Mouse (Mus musculus): ENCODE measurements at regions not wholly inside any gene's neighbourhood (a gene's known extent, or its start where the extent isn't known, plus 50 kb on each side); places are given as distances from the start of the nearest gene placed in this dataset.

DNA sequence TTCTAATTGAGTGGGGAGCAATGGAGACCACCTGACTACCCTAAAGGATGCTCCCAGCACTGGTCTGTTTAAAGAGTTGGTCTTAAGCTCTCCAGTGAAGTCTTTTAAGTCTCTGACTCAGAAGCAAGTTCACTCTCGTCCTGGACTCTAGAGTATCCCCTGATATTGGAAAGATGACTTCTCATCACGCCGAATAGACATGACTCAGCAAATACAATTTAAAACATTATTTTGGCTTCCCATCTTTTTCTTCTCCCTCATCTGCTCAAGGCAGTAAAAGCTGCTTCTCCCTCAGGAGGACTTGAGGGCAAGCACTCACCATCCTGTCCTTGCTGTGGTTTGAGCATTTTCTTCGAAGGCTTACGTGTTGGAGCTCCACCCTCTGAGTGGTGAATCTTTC lies 92.7 kb upstream of the Max start:
- Histone ChIP-seq H3K9me3 (replicated peaks) (no peaks in the 10 kb centered on the region), H3K27me3 (0 out of 2 replicates have a peak, but pooled peaks cover 6% of the 10 kb centered on the region), H3K4me3 (replicated peaks) (no peak overlapping the region), H3K36me3 (no peaks in the 10 kb centered on the region), H3K4me1 (no peaks in the 10 kb centered on the region), H3K9ac (no peak overlapping the region), H3K27ac (replicated peaks) (no peak overlapping the region), H3K4me2 (replicated peaks) (no peak overlapping the region)
- WGBS: 83% methylated on average over 5 of the region's 5 CpGs
- ATAC-seq (ENCODE audit: insufficient number of reproducible peaks, low FRiP score, low TSS enrichment, low read depth): no peak

GRCm38 (mm10) chr12:77054211-77054610 lies 92.2 kb upstream of the Max start:
- Histone ChIP-seq H3K4me3 (replicated peaks) (no peak overlapping the region), H3K27me3 (peaks cover 10% of the 10 kb centered on the region), H3K9ac (no peak overlapping the region), H3K4me1 (no peaks in the 10 kb centered on the region), H3K36me3 (no peaks in the 10 kb centered on the region), H3K9me3 (replicated peaks) (no peaks in the 10 kb centered on the region), H3K4me2 (replicated peaks) (no peak overlapping the region), H3K27ac (replicated peaks) (no peak overlapping the region)
- WGBS: 89% methylated on average over 7 of the region's 7 CpGs
- ATAC-seq (ENCODE audit: insufficient number of reproducible peaks, low FRiP score, low TSS enrichment, low read depth): no peak

DNA sequence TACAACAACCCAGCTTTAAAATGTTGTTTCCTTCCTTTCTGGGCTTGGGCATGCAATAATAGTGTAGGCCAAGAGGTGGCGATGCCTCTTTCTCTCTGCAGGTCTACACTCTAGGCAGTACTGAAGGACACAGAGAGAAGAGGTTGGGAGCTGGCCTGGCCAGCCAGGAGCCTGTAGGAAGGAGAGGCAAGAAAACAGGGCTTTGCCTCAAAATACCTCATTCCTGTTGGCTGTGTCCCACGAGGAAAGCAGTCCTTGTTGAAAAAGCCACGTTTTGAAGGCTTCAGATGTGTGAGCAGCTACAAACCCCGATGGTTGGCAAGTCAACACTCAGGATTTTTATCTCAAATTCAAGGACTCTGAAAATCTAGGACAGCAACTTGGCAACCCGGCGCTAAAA lies 90.9 kb upstream of the Max start:
- 0 out of 2 replicates have a peak, but pooled peaks have one; percentile 37 for ATAC-seq (ENCODE audit: insufficient number of reproducible peaks, low FRiP score, low TSS enrichment, low read depth)
- no peaks in the 10 kb centered on the region for H3K36me3 ChIP-seq
- H3K9ac ChIP-seq: no peak overlapping the region
- no peak overlapping the region for H3K27ac ChIP-seq (replicated peaks)
- no peak overlapping the region for H3K4me3 ChIP-seq (replicated peaks)
- peaks cover 24% of the 10 kb centered on the region for H3K27me3 ChIP-seq
- WGBS: 63% methylated on average over 6 of the region's 6 CpGs
- no peaks in the 10 kb centered on the region for H3K9me3 ChIP-seq (replicated peaks)
- H3K4me1 ChIP-seq: no peaks in the 10 kb centered on the region
- no peak overlapping the region for H3K4me2 ChIP-seq (replicated peaks)

GRCm38 (mm10) chr12:77048380-77048779 lies 86.4 kb upstream of the Max start:
- ATAC-seq (ENCODE audit: insufficient number of reproducible peaks, low FRiP score, low TSS enrichment, low read depth): no peak
- Histone ChIP-seq H3K27ac (replicated peaks) (no peak overlapping the region), H3K9ac (no peak overlapping the region), H3K4me3 (replicated peaks) (no peak overlapping the region), H3K36me3 (no peaks in the 10 kb centered on the region), H3K9me3 (replicated peaks) (no peaks in the 10 kb centered on the region), H3K4me1 (no peaks in the 10 kb centered on the region), H3K27me3 (peaks cover 45% of the 10 kb centered on the region), H3K4me2 (replicated peaks) (no peak overlapping the region)
- WGBS: 24% methylated on average over 11 of the region's 11 CpGs

- H3K27ac ChIP-seq (replicated peaks): no peak overlapping the region
- H3K9me3 ChIP-seq (replicated peaks): no peaks in the 10 kb centered on the region
- peaks cover 45% of the 10 kb centered on the region for H3K27me3 ChIP-seq
- H3K4me2 ChIP-seq (replicated peaks): no peak overlapping the region
- no peak overlapping the region for H3K9ac ChIP-seq
- no peaks in the 10 kb centered on the region for H3K4me1 ChIP-seq
- 88% methylated on average over 1 of the region's 1 CpGs for WGBS
- no peaks in the 10 kb centered on the region for H3K36me3 ChIP-seq
- H3K4me3 ChIP-seq (replicated peaks): no peak overlapping the region
- ATAC-seq (ENCODE audit: insufficient number of reproducible peaks, low FRiP score, low TSS enrichment, low read depth): no peak
These were observed 85.3 kb upstream of the Max start for GRCm38 (mm10) chr12:77047273-77047672.

DNA sequence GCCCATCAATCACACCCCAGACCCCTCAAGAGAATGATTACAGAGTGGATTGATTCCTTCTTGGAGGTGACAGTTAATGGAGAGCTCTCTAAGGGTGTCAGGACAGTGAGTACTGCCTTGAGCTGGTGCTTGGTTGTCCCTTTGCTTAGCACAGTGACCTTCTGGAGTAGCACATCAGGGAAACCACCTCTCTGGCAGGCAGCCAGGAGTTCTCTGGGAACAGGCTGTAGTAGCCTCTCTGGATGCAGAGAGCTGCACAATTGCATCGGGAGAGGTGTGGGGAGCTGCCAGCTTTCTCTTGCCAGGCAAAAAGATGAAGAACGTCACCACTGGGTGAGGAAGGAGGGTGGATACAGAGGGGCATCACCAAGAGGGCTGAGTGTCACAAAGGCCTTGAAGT lies 84.0 kb upstream of the Max start:
- WGBS: 57% methylated on average over 2 of the region's 2 CpGs
- H3K4me1 ChIP-seq: no peaks in the 10 kb centered on the region
- H3K27ac ChIP-seq (replicated peaks): no peak overlapping the region
- no peak for ATAC-seq (ENCODE audit: insufficient number of reproducible peaks, low FRiP score, low TSS enrichment, low read depth)
- peaks cover 45% of the 10 kb centered on the region for H3K27me3 ChIP-seq
- H3K36me3 ChIP-seq: no peaks in the 10 kb centered on the region
- H3K9ac ChIP-seq: no peak overlapping the region
- H3K4me3 ChIP-seq (replicated peaks): no peak overlapping the region
- H3K4me2 ChIP-seq (replicated peaks): no peak overlapping the region
- H3K9me3 ChIP-seq (replicated peaks): no peaks in the 10 kb centered on the region

DNA sequence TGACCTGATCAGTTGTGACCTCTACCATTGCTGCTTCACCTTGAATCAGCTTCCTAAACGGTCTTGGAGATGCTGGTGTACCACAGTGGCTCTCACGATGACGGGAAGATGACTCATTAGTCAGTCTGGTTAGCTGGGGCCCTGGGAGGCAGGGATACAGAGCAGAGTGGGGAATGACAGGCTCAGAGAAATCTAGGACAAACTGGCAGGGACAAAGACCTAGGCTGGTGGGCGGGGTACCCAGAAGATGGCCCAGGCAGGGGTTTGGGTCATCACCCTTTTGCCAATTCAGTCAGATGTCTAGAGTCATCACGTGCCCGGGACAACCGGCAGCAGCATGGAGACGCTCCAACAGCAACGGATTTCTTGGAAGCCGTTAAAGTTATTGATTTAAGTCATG lies 83.4 kb upstream of the Max start:
- Histone ChIP-seq H3K9me3 (replicated peaks) (no peaks in the 10 kb centered on the region), H3K27me3 (peaks cover 45% of the 10 kb centered on the region), H3K4me2 (replicated peaks) (no peak overlapping the region), H3K4me3 (replicated peaks) (no peak overlapping the region), H3K36me3 (no peaks in the 10 kb centered on the region), H3K27ac (replicated peaks) (no peak overlapping the region), H3K9ac (no peak overlapping the region), H3K4me1 (no peaks in the 10 kb centered on the region)
- no peak for ATAC-seq (ENCODE audit: insufficient number of reproducible peaks, low FRiP score, low TSS enrichment, low read depth)
- WGBS: 87% methylated on average over 10 of the region's 10 CpGs

- H3K36me3 ChIP-seq: no peaks in the 10 kb centered on the region
- no peak overlapping the region for H3K4me2 ChIP-seq (replicated peaks)
- no peaks in the 10 kb centered on the region for H3K4me1 ChIP-seq
- ATAC-seq (ENCODE audit: insufficient number of reproducible peaks, low FRiP score, low TSS enrichment, low read depth): no peak
- H3K4me3 ChIP-seq (replicated peaks): no peak overlapping the region
- peaks cover 34% of the 10 kb centered on the region for H3K27me3 ChIP-seq
- no peak overlapping the region for H3K27ac ChIP-seq (replicated peaks)
- H3K9me3 ChIP-seq (replicated peaks): no peaks in the 10 kb centered on the region
- WGBS: 44% methylated on average over 3 of the region's 4 CpGs
- H3K9ac ChIP-seq: no peak overlapping the region
These were observed 80.4 kb upstream of the Max start for GRCm38 (mm10) chr12:77042356-77042755.

- no peak overlapping the region for H3K4me2 ChIP-seq (replicated peaks)
- H3K27ac ChIP-seq (replicated peaks): no peak overlapping the region
- 44% methylated on average over 5 of the region's 5 CpGs for WGBS
- ATAC-seq (ENCODE audit: insufficient number of reproducible peaks, low FRiP score, low TSS enrichment, low read depth): no peak
- H3K27me3 ChIP-seq: peaks cover 25% of the 10 kb centered on the region
- no peaks in the 10 kb centered on the region for H3K4me1 ChIP-seq
- no peak overlapping the region for H3K4me3 ChIP-seq (replicated peaks)
- H3K9me3 ChIP-seq (replicated peaks): no peaks in the 10 kb centered on the region
- H3K36me3 ChIP-seq: no peaks in the 10 kb centered on the region
- H3K9ac ChIP-seq: no peak overlapping the region
These were observed 79.1 kb upstream of the Max start for GRCm38 (mm10) chr12:77041141-77041540.

DNA sequence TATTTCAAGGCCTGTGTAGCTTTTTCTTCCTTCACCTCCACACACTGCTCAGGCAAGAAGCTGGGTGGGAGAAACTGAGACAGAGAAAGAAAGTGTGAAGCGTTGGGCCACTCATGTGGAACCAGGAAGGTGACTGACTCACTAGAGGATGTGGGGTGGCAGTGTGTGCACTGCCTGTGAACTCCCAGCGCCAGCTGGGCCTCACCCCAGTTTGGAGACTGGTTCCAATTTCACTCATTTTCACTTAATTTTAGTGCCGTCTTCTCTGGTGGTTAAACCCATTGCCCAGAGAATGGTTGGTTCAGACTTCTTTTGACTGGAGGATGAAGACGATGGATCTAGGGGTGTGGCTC lies 77.9 kb upstream of the Max start:
- 76% methylated on average over 4 of the region's 4 CpGs for WGBS
- Histone ChIP-seq H3K4me2 (replicated peaks) (no peak overlapping the region), H3K27me3 (peaks cover 14% of the 10 kb centered on the region), H3K36me3 (no peaks in the 10 kb centered on the region), H3K9me3 (replicated peaks) (no peaks in the 10 kb centered on the region), H3K9ac (no peak overlapping the region), H3K4me3 (replicated peaks) (no peak overlapping the region), H3K27ac (replicated peaks) (no peak overlapping the region), H3K4me1 (no peaks in the 10 kb centered on the region)
- ATAC-seq (ENCODE audit: insufficient number of reproducible peaks, low FRiP score, low TSS enrichment, low read depth): no peak

- peaks cover 11% of the 10 kb centered on the region for H3K27me3 ChIP-seq
- 79% methylated on average over 17 of the region's 17 CpGs for WGBS
- H3K27ac ChIP-seq (replicated peaks): no peak overlapping the region
- no peak overlapping the region for H3K9ac ChIP-seq
- H3K36me3 ChIP-seq: no peaks in the 10 kb centered on the region
- H3K9me3 ChIP-seq (replicated peaks): no peaks in the 10 kb centered on the region
- no peak overlapping the region for H3K4me3 ChIP-seq (replicated peaks)
- no peaks in the 10 kb centered on the region for H3K4me1 ChIP-seq
- H3K4me2 ChIP-seq (replicated peaks): no peak overlapping the region
- ATAC-seq (ENCODE audit: insufficient number of reproducible peaks, low FRiP score, low TSS enrichment, low read depth): no peak
These were observed 77.4 kb upstream of the Max start for GRCm38 (mm10) chr12:77039295-77039952.

- no peak for ATAC-seq (ENCODE audit: insufficient number of reproducible peaks, low FRiP score, low TSS enrichment, low read depth)
- no peaks in the 10 kb centered on the region for H3K4me1 ChIP-seq
- 44% methylated on average over 2 of the region's 2 CpGs for WGBS
These were observed 73.7 kb upstream of the Max start for GRCm38 (mm10) chr12:77035676-77036075.

More at GRCm38 (mm10) chr12:77035676-77036075, 73.7 kb upstream of the Max start:
- no peak overlapping the region for H3K9ac ChIP-seq
- H3K4me3 ChIP-seq (replicated peaks): no peak overlapping the region
- H3K9me3 ChIP-seq (replicated peaks): no peaks in the 10 kb centered on the region
- no peaks in the 10 kb centered on the region for H3K36me3 ChIP-seq
- no peak overlapping the region for H3K27ac ChIP-seq (replicated peaks)
- peaks cover 7% of the 10 kb centered on the region; the same call in 1 of the 2 replicates for H3K27me3 ChIP-seq
- H3K4me2 ChIP-seq (replicated peaks): no peak overlapping the region

All from embryonic facial prominence, embryonic 15.5 days (tissue).